Mouse (Mus musculus): Measurements from ENCODE around the gene Reep1. TPM values are rescaled to one million over a fixed set of nuclear protein-coding genes. Genes with fewer than 3 reads are reported as not detected.

Gene Reep1
- total RNA-seq, 2 experiments from 2014 or later: 84.9 to 85.6 TPM

- DNase-seq (ENCODE audit: low spot score in 2 of 2): no peak
Observed at GRCm38 (mm10) chr6:71736101-71736500, 28.7 kb downstream of the Reep1 start.

- DNase-seq (ENCODE audit: low spot score in 2 of 2): no peak
Observed at GRCm38 (mm10) chr6:71737202-71737601, 29.8 kb downstream of the Reep1 start.

DNA sequence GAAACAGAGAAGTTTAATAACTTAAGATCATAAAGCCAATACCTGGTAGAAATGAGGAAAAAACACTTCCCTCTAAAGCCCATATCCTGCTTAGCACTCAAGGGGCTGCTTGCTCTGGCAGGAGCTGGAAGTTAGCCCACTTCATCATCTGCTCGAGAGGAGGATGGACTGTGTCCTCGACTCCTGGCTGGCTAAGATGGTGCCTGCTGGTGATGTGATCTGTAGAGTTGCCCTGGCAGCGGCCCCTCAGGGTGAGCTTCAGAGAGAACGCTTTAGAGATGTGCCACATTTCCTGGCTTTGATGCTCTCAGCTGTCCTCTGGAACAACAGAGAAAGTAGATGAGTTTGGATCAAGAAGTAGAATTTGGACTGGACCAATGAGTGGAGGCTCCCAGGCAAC lies 31.2 kb downstream of the Reep1 start:
- DNase-seq (ENCODE audit: low spot score in 2 of 2): no peak

DNA sequence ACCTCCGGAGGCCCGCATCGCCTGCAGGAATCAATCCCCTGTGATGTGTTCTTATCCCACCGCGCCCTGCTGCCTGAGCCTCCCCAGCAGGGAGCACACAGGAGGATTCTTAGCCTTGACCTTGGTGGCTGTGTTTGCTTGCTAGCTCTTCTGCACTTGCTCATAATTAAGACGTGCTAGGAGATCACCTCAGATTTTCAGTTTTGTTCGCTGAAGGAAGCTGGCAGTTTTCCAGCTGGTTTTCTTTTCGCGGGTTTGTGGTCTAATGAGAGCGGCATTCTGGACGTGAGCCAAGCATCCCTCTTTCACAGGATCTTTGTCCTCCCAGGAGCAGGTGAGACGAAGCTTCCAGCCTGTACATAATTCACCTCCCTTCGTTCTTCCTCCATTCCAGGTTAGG lies 33.6 kb downstream of the Reep1 start:
- no peak for DNase-seq (ENCODE audit: low spot score in 2 of 2)

DNA sequence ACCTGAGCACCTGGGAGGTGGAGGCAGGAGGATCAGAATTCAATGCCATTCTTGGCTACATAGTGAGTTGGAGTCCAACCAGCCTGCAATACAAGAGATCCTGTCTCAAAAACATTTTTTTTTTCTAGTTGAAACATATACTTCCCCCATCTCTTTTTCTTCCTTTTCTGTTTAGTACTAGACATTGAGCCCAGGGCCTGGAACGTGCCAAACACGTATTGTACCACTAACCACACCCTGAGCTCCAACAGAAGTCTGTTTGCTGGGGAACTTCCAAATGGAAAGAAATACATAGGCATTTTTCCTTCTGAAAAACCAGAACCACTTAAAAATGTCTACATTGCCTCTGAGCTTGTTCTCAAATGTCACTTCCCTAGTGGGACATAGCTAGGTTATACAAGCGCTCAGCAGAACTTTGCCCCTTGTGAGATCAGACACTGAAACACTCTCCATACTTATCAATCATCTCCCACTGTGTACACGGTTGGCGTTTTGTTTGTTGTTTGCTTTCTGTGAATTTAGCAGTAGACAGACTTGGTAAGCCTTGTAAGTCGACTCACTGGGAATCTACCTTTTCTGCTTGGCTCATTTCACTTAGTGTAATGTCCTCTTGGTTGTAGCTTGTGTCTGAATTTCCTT lies 34.8 kb downstream of the Reep1 start:
- no peak for DNase-seq (ENCODE audit: low spot score in 2 of 2)

DNA sequence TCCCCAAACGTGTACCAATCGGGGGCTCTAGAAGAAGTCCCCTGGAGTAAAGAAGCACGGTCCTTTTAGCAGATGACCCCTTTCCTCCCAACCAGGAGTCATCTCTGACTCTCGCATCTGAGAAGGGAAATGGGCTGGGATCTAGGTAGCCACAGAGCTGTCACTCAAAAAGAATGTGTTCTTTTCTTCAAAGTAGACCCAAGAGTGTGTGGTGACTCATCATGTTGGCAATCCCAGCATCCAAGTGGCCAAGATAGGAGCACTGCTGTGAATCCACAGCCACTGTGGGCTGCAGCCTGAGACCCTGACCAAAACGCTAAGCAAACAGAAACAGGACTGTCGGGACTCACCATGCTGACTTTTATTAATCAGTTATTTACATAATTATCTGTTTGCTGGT lies 37.6 kb downstream of the Reep1 start:
- DNase-seq (ENCODE audit: low spot score in 2 of 2): peak in 1 of 2 experiments; percentile 33

DNA sequence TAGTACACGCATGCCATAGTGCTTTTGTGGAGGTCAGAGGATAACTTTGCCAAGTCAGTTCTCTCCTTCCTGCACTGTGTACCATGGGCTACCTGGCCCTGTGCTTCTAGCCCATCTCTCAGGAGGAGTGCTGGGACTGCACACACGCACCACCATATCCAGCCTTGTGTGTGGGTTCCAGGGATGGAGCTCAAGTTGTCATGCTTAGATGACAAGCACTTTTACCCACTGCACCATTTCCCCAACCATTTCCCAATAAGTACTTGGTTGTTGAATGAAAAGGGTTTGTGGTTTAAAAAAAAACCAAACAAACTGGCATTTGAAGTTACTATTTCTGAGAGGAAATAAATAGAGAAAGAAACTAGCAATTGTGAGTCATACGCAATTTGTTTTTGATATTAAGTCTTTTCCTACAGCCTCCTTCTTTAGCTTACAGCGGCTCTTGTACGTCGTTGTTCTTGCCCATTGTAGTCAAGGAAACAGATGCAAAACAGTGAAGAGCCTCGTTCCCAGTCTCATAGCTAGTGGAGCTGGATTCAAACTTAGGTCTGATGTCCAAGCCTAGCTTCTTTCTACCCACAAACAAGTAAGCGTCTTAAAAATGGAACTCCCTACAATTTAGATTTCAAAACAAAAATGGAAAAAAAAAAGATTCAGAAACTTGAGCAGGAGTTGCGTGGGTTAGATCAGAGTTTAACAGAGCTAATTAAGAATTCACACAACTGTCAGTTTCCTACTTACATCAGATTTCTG lies 38.3 kb downstream of the Reep1 start:
- DNase-seq (ENCODE audit: low spot score in 2 of 2): no peak

DNA sequence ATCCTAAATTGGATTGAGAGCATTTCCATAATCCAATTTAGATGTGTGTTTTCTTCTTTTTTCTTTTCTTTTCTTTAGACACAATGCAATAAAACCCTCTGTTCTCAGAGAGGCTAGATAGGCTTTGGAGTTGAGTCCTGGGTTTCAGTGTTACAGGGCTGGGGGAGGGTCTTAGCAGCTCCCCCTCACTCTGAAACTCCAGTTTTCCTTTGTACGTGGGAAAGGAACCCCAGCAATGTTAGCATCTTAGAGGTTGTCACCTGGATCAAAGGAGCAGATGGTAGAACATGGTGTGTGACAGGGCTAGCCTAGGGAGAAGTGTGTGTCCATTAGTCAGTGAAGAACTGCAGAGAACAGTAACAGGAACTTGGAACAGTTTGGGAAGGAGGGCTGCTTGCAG lies 38.9 kb downstream of the Reep1 start:
- DNase-seq (ENCODE audit: low spot score in 2 of 2): no peak

- DNase-seq (ENCODE audit: low spot score in 2 of 2): no peak
Observed at GRCm38 (mm10) chr6:71746846-71747245, 39.5 kb downstream of the Reep1 start.

DNA sequence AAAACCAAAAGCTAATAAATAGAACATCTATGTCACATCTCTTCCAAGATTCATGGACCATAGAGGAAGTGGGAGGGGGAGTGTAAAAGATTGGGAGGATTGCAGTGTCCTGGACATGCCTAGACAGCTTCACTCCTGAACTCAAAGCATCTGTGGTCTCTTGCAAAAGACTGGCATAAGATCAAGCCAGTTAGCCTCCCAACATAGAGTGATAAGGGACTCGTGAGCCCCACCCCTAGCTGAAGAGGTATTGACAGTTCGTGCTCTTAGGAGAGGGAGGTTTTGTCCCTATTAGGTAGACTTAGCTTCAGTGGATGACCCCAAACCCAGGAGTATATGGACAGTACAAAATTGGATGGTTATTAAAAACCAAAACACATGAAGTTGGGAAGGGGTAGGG lies 44.2 kb downstream of the Reep1 start:
- DNase-seq (ENCODE audit: low spot score in 2 of 2): no peak

DNA sequence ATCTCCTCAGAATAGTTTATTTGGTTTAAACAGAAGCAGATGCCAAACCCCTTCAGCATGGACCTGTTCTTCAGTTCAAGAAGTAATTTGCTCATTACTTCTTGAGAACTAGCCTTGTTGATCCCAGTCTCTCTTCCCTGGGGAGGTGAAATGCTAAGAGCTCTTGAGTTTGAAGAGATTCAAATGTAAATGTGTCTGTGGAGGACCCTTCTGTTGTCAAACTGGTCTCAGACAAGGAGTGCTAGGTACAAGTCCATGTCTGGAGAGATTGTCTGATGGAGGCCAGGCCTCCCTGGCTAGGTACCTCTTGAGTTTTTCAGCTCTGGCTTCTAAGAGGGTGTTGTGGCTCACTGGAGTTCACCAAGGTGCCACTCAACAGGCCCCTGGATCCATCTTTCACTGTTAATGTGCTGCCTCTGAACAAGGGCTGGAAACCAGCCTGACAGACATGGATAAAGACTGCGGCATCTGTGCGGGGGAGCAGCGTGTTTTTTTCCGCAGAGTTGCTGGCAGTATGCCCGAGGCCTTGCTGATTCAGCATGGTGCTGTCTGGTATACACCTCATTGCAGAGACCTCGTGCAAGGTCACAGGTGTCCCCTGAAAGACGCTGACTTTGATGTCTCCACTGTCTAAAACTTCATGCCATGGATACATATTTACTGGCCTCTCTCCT lies 45.6 kb downstream of the Reep1 start:
- peak; percentile 77 to 82 for DNase-seq (ENCODE audit: low spot score in 2 of 2)

DNA sequence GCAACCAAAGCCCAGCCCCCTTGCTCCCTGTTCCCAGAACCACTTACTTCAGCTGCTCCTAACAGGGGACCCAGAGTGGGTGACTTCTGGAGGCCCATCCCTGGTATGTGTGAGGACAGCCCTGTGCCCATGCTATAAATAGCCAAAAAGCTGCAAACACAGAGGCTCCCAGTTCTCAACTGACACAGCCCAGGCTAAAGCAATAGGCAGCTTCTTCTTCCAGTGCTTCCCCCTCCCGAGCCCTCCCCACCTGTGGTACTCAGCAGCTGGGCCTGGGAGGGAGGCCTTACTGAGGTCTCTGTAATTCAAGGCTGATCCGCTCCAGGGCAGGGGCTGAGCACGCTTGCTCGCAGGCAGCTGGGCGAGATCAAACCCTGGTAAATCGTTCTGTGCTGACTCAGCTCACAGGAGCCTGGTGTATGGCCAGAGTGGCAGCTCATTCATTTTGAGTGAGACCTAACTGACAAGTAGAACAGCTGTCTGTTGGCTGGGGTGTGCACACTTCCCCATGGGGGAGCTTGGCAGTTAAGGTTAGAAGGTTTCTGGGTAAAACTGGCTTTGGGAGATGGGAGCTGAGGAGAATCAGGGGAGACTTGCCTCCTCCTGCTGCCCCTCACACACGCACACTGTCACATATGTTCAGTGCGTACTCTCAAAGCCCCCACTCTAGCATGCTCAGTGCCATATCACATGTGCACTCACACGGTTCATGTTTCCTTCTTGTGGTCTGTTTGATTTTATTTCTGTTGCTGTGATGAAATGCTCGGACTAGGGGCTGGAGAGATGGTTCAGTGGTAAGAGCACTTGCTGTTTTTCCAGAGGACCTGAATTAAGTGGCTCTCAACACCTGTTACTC lies 49.9 kb downstream of the Reep1 start:
- peak in 1 of 2 experiments; percentile 59 for DNase-seq (ENCODE audit: low spot score in 2 of 2)

- no peak for DNase-seq (ENCODE audit: low spot score in 2 of 2)
Observed at GRCm38 (mm10) chr6:71758780-71759179, 51.4 kb downstream of the Reep1 start.

GRCm38 (mm10) chr6:71760073-71760472 lies 52.7 kb downstream of the Reep1 start:
- DNase-seq (ENCODE audit: low spot score in 2 of 2): no peak

- no peak for DNase-seq (ENCODE audit: low spot score in 2 of 2)
Observed at GRCm38 (mm10) chr6:71767761-71768160, 60.4 kb downstream of the Reep1 start.

GRCm38 (mm10) chr6:71769901-71770690 lies 62.7 kb downstream of the Reep1 start:
- DNase-seq (ENCODE audit: low spot score in 2 of 2): no peak

GRCm38 (mm10) chr6:71770856-71771255 lies 63.5 kb downstream of the Reep1 start:
- DNase-seq (ENCODE audit: low spot score in 2 of 2): no peak

DNA sequence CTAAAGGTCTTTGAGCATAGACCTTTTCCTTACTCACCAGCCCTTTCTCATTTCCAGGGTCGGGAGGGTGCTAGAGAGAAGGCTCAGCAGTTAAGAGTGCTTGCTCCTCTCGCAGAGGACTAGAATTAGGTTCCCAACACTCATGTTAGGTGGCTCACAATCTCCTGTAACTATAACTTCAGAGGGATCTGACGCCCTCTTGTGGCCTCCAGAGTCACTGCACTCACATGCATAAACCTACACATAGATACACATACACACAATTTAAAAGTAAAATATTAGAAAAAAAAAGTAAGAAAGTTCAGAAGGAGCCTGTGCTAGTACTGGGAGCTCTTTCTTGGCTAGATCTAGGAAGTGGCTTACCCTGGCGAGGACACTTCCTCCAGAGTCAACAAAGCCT lies 63.9 kb downstream of the Reep1 start:
- DNase-seq (ENCODE audit: low spot score in 2 of 2): no peak

DNA sequence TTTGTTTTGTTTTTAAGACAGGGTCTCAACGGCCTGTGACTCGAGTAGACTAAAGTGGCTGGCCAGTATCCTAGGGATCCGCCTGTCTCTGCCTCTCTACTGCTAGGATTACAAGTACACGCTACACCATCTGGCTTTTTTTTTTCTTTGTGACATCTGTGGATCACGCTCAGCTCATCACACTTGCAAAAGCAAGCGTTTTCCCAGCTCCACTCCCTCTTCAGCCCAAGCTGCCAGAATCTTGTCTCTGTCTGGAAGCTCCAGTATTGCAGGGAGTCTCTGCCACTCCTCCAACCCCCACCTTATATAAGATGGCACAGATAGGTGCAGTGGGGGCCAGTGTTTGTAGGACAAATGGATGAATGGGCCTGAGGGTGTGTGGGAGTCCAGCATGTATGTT lies 64.8 kb downstream of the Reep1 start:
- DNase-seq (ENCODE audit: low spot score in 2 of 2): peak; percentile 62 to 74

GRCm38 (mm10) chr6:71772636-71773208 lies 65.4 kb downstream of the Reep1 start:
- no peak for DNase-seq (ENCODE audit: low spot score in 2 of 2)
